Mouse (Mus musculus) thymus, postnatal 0 days (tissue): ENCODE results near the gene Trpd52l3. TPM values are rescaled to one million over a fixed set of nuclear protein-coding genes. Genes with fewer than 3 reads are reported as not detected.
"Not testable (repeated sequence)": the region's sequence is repeated elsewhere in the genome, so short reads cannot be mapped to it uniquely, and the experiment has no call there.

Source experiments
- DNase-seq: peaks from one replicate; pipeline ENCODE4 v3.0.0-alpha.2; 2015; ENCODE audit warnings: low spot score
- polyA plus RNA-seq: library from polyadenylated mRNA; unstranded; fragments of >200 nt; fragmentation: Nextera tagmentation; extraction: Ambion mirVana; gene quantifications from 2 replicates; pipeline ENCODE4 v1.2.1, GENCODE M21; 2015

Trpd52l3 gene
- polyA plus RNA-seq, result not detected in 2 replicates

GRCm38 (mm10) chr19:30003621-30004020 lies at the start of gene Trpd52l3:
Trpd52l3 (plus strand) TSS chr19:30003790.
- DNase-seq, result no peak

DNA sequence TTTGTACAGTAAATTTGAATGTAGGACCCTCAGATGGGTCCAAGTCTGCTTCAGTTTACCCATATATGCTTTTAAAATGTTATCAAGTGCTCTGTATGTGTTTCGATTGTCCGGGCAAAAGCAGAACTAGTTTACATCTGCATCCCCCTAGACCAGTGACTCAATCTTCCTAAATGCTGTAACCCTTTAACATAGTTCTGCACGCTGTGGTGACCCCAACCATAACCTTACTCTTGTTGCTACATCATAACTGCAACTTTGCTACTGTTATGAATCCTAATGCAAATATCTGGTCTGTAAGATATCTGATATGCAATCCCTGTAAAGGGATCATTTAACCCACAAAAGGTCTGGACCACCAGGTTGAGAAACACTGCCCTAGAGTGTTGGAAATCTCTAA lies 49.8 kb upstream of the Trpd52l3 start:
- no peak for DNase-seq

GRCm38 (mm10) chr19:29955454-29955853 lies 48.1 kb upstream of the Trpd52l3 start:
- DNase-seq, result no peak

DNA sequence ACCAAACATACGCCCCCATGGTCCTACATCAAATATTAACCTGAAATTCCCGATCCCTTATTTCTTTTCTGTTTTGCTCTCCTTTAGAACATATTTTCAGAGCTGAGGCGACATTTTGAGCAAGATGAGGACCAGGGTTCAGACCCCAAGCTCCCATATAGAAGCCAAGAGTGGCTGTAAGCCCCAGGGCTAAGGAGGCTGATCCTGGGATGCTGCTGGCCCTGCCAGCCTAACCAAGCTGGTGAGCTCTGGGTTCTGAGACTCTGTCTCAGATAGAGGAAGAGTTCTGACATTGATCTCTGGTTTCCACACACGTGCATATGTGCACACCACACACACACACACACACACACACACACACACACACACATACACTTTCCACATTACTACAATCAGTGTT lies 42.7 kb upstream of the Trpd52l3 start:
- no peak for DNase-seq

DNA sequence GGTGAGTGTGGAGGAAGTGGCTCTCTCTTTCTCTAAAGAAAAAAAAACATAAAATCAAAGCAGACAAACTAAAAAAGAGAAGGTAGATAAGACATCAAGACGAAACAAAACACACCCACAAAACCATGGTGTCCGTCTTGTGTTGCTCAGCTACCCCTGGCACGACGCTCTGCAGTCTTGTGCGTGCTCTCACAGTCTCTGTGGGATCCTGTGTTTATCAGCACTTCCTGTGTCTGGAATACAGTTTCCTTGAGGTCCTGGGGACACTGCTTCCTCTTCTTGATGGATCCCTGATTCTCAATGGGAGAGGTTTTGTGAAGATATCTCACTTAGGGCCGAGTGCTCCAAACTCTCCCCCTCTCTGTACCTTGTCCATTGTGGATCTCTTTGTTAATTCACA lies 41.7 kb upstream of the Trpd52l3 start:
- DNase-seq, result no peak

- DNase-seq, result no peak
Observed at GRCm38 (mm10) chr19:29963598-29964092, 39.9 kb upstream of the Trpd52l3 start.

DNA sequence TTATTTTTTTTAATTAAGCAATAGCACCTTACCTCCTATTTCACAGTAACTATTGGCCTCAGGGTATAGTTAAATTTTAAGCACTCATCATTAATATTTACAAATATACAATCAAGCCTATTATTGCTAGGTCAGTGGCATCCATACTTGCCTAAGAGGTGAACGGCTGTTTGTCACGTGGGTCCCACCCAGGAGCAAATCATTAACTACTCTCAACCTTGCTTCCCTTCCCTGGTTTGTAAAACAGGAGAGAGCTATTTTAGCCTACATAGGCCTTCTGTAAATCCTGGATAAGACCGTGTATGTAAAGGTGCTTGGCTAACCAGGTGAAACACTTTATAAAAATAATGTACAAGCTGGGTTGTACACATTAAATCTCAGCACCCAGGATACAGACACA lies 35.6 kb upstream of the Trpd52l3 start:
- DNase-seq, result no peak

- no peak for DNase-seq
Observed at GRCm38 (mm10) chr19:29973396-29973795, 30.2 kb upstream of the Trpd52l3 start.

DNA sequence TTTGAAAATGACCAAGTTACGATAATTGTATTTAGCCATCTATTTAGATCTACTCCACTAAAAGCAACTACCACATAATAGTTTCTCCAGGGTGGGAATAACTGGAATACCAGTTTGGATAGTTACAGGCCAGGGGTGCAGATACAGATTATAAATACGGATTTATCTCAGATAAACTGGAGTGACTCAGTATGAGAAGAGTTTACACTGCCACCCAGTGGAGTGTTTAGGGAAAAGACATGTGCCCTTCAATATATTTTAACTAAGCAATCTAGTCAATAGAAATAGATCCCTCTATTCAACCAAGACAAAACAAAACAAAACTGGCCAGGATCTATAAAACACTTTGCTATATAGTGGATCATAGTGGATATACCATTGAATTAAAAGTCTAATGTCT lies 24.7 kb upstream of the Trpd52l3 start:
- DNase-seq, result no peak

DNA sequence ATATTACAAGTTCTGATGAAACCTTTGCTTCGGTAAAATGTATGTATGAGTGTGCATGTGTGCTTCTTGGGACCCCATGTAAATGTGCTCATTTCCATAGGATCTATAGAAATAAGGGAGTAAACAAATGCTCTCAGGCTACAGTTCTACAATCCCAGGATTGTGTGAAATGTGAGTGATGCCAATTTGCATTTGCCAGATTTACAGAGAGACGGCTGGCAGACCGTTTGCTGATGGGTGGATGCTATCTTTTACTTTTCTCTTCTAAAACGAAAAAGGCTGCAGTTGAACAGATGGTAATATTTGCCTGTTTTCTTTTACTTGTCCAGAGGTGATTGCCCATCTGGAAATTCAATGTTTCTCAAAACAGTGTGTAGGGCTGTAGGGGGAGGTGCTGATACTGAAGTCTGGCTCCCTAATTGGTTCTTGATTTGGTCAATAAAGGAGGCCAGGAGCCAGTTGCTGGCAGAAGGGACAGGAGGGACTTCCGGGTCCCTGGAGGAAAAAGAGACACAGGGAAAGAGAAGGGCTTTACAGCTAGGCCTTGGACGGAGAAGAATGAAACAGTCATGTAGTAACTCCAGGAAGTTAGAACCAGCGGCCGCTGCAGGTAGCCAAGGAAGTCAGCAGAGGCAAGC lies 24.0 kb upstream of the Trpd52l3 start:
- no peak for DNase-seq

DNA sequence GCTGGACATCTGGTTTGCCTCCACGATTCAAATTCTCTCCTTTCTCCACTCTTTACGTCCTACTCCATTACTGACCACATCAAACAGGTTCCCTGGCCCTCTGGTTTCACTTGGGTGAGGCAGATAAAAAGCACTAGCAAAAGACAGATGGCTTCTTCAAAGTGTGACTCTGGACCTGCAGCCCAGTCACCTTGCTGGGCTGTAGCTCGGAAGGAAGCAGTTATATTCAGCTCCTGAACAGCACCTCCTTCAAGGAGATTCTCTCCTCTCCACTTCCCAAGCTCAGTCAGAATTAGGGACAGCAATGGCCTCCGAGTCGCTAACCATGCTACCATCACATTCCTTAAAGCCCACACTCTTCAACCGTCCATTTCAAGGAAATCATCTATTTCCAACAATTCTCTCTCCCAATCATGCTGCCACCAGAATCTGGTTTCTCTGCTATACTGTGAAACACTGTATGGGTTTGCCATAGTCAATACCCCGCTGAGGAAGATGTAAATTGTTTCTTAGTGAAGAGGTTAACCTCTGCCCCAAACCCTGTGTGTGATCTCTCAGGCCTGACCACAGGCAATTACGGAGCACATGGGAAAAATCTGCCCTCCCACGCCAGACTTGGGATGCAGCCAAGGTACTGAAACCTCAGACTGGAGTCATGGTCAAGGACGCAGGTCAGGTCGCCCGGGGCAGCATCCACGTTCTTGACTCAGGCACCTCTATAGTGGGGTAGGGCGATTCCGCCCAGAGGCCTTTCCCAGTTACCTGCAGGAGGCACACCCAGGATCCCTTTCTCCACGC lies 19.2 kb upstream of the Trpd52l3 start:
- no peak for DNase-seq

DNA sequence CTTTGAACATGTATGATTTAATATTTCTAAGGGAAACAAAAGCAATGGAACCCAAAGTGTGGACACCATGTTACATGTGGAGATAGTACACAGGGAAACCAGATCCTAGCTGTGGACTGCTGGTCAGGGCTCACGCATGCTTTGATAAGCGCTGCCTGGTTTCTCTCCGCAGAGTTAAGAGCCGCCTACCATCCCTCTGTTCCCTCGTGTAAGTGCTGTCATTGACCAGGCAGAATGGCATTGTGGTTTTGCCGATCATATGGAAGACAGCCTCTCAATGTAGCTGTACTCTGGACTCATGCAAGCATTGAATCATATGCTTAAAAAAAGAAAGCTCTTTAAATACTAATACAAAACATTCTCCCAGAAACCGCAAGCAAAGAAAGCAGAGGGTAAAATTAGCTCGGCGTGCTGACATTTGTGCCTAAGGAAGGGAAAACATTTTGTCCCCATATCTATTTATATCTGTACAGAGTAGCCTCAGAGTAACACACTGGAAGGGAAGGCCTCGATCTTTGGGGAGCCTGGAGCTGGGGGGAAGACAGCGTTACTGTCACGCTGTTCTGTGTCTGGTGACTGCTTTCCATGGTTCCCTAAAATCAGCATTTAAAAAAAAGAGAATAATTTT lies 17.0 kb upstream of the Trpd52l3 start:
- DNase-seq, result no peak

GRCm38 (mm10) chr19:30000406-30001365 lies 2.9 kb upstream of the Trpd52l3 start:
- DNase-seq, result no peak

DNA sequence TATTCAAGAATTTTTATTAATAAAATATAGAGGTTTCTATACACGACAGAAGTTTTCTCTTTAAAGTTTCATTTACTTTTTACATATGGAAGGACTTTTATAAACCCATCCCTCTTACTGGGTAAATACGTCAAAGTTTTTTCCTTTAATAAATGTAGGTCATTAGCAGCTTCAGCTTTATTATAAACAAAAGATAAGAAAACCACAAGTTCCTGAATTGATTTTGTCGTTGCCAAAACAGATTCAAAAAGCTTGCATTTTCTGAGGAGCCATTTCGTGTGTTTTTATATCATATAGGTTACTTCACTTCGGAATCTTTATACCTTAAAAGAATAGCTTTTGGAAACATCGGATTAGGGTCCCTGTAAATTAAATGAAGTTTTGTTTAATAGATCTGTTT lies 2.0 kb upstream of the Trpd52l3 start:
- no peak for DNase-seq

GRCm38 (mm10) chr19:30006371-30006770 lies 2.8 kb downstream of the Trpd52l3 start:
- no peak for DNase-seq

DNA sequence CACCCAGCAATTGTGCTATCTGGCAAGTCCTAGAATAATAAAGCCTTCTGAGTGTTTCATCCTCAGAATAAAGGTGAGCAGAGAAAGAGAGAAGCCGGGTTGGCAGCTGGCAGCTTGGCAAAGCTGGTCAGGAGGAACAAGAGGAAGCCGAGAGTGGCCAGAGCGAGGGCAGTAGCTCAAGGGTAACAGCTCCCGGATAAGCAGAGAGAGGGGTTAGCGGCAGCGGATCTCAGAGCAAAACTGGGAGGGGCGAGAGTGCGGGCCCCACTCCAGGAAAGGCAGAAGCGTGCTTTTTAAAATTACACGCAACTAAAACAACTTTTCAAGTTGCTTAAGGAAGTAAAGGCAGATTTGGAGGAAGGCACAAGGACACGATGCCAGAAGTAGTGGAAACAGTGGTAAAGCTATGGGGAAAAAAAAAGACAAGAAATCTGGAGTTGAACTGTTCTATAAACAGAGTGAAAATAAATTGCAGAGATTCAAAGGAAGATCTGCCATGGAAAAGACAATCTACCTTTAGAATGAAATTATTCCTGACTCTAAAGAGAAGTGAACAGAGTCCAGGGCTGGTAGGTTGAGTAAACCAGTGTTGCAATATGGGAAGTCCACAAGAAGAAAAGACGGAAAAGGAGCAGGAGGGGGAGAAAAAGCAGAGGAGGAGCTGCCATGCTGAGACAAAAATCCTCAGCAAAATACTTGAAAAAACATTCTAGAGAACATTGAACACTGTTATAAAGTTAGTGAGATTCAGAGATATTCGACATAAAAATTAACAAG lies 7.1 kb downstream of the Trpd52l3 start:
- DNase-seq, result no peak

- DNase-seq, result no peak
Observed at GRCm38 (mm10) chr19:30014331-30014730, 10.7 kb downstream of the Trpd52l3 start.

- DNase-seq, result no peak
Observed at GRCm38 (mm10) chr19:30016156-30016555, 12.6 kb downstream of the Trpd52l3 start.

- not testable (repeated sequence) for DNase-seq
Observed at GRCm38 (mm10) chr19:30023419-30023818, 19.8 kb downstream of the Trpd52l3 start.

DNA sequence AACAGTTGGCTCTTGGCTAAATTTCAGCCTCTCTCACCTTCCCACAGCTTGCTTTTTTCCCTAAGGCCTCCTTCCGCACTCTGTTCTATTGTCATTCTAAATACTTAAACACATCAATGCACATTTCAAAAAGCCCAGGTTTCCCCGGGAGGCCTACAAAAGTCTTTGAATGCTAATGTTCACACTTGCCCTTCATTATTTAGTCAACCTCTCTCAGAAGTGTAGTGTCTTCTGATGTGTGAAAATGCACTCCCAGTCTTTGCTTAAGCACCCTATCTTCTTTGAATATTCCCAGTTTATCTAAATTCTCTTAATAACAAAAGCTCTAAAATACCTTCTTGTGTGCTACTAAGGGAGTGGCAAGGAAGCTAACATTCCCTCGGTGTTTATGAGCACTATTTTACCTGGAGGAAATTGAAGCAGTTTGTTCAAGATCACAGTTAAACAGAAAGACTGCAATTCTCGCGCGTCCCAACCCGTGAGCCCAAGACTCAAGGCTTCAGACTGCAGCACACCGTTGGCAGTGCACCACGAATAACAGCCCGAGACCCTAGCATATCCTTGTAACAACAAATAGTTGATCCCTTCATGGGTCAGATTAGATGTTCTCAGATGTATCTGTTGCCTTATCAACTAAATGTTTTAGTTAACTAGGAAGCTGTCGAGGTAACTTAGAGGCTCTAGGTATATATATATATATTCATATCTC lies 25.6 kb downstream of the Trpd52l3 start:
- DNase-seq, result no peak
